Mouse (Mus musculus): Measurements from ENCODE around the gene Dab1. TPM values are rescaled to one million over a fixed set of nuclear protein-coding genes. Genes with fewer than 3 reads are reported as not detected.
A peak's percentile ranks its signal among the peaks of the same experiment; 100 is the strongest.

Dab1 gene
- total RNA-seq, 2 experiments from 2014 or later = 132 to 158 TPM

DNA sequence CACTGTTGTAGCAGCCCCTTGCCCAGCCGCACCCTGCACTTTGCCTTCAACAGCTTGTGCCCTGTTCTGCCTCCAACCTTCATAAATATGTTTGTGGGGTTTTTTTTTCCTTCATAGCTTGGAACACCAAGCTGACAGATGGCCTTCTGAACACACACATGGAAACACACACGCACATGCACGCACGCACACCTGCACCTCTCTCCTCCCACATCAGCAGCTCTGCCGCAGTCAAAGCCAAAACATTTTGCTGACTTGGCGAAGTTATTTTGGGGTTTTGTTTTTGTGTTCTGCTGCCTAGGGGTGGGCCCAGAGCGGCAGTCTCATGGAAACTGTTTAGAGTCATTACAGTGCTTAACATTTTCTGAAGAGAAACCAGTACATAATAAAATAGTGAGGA lies 1071.9 kb downstream of the Dab1 start:
- DNase-seq (ENCODE audit: extremely low spot score in 1 of 2, low spot score in 1 of 2) = no peak

GRCm38 (mm10) chr4:104694188-104694587 lies 1075.0 kb downstream of the Dab1 start:
- no peak for DNase-seq (ENCODE audit: extremely low spot score in 1 of 2, low spot score in 1 of 2)

DNA sequence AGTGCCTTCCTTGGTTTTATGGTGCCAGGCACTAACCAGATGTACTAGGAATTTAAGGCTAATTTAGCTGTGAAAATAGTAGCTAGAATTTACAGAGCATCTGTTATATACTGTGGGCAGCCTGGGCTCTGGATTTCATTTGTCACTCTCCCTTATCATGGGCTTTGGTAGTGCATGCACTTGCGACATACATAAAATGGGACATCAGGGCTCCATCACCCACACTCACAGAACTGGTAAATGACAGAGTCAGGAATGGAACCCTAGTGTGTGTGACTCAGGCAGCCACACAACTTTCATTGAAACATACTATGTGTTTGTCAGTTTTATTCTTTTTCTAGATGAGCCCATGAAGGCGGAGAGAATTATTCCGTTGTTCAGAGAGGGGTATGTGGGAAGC lies 1077.4 kb downstream of the Dab1 start:
- DNase-seq (ENCODE audit: extremely low spot score in 1 of 2, low spot score in 1 of 2) = no peak

- DNase-seq (ENCODE audit: extremely low spot score in 1 of 2, low spot score in 1 of 2) = no peak
Observed at GRCm38 (mm10) chr4:104697703-104698102, 1078.5 kb downstream of the Dab1 start.

DNA sequence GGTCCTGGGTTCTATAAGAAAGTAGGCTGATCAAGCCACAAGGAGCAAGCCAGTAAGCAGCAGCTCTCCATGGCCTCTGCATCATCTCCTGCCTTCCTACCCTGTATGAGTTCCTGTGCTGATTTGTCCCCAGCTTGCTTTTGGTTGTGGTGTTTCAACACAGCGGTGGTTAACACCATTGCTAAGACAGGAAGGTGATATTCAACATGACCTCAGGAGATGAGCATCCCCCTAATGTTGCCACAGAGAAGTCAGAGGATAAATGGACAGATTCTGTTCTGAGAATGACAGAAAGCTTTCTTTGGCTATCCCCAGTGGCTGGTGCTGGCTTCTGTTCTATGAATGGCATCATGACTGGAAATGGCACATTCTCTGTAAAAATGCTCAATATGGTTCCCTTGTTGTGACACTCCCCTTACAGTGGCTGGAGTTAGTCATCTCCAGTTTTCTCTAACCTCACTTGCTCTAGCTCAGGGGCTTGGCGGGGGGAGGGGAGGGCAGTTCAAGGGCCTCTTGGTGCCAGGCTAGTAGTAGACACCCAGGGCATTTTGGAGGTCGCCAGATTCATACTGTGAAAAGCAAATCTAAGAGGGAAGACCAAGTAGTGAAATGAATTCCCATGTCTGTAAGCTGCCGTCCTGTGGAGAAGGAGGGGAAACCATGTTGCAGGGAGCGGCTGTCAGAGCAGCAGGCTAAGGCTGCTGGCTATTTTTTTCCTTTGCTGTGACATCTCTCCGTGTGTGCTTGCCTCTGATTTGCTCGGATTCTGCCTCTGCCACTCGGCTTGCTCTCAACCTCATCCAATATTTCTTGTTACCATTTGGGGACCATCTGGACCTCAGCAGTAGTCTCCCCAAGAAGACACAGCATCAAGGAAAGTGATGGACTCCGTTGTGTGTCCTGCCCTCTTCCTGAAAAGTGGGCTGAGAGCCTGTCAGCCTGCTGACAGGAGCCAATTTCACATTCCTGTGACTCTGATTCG lies 1086.8 kb downstream of the Dab1 start:
- no peak for DNase-seq (ENCODE audit: extremely low spot score in 1 of 2, low spot score in 1 of 2)

- no peak for DNase-seq (ENCODE audit: extremely low spot score in 1 of 2, low spot score in 1 of 2)
Observed at GRCm38 (mm10) chr4:104712338-104713083, 1093.4 kb downstream of the Dab1 start.

GRCm38 (mm10) chr4:104714925-104715519 lies 1095.9 kb downstream of the Dab1 start:
- DNase-seq (ENCODE audit: extremely low spot score in 1 of 2, low spot score in 1 of 2) = no peak

DNA sequence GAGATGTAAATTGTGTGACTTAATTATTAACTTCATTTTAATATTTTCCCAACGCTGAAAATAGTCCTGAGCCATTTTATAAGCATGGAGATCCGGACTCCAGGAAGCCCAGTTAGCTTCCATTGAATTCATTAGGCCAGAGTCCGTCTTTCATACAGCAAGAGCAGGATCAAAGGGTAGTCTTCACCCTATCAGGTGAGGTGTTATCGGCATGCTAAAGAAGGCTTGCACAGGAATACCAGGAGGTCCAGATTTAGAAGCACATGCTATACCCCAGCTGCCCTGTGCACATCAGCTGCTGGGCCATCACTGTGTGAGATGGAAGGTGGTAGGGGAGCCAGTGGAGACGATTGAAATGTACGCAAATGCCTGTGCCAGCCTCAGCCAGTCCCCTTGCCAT lies 1096.7 kb downstream of the Dab1 start:
- DNase-seq (ENCODE audit: extremely low spot score in 1 of 2, low spot score in 1 of 2) = no peak

GRCm38 (mm10) chr4:104716506-104716905 lies 1097.3 kb downstream of the Dab1 start:
- no peak for DNase-seq (ENCODE audit: extremely low spot score in 1 of 2, low spot score in 1 of 2)

DNA sequence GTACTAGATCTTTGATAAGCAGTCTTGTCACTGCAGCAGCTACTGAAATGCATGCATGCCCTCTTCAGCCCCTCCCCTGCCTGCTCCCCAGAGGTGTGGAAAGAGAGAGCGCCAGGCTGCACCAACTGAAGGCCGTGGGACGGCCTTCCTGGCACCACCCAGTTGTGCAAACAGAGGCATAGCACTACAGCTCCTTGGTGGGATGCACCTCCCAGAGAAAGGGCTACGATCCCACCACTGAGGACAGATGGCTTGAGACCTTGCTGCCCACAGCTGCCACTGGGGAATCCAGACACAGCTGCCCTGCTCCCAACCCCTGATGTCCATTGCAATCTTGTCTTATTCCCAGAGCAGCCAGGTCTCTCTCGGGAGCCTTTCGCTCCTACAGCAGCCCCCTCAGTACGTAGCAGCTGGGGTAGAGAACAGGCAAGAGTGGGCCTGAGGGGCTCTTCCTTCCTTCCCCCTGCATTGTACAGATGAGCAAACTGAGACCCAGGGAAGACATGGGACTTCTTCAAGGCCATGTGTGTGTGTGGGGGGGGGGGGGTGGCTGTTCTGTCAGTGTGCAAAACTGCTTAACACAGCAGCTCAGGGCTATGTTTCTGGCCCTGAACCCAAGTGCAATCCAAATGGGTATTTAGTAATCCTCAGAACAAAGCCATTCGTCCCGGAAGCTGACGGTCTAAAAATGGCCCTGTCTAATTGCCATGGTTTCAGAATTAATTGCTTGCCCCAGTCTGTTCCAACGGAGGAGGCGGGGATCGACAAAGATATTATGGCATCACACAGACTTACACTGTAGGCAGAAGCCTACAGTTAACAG lies 1100.0 kb downstream of the Dab1 start:
- peak in 1 of 2 experiments; percentile 35 for DNase-seq (ENCODE audit: extremely low spot score in 1 of 2, low spot score in 1 of 2)

DNA sequence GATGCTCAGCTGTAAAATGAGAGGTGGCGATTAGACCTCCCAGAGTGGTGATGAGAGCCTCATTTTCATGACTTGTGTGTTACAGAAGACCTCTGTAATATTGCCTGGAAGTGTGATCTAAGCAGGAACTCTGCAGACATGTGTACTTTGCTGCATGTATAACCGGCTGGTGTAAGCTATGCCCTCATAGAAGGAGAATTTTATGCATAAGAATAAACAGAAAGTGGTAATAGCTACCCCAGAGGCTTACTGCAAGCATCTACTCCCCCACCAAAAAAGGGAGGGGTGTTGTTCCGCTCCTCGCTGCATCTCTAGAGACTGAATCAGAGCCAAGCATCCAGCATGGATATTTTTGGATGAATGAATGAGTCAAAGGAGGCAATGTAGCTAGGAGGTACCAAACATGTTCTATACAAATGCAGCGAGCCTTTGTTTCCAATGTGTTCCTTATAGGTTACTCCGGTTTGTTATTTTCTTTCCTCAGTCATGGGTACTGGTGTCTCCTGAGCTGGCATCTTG lies 1104.4 kb downstream of the Dab1 start:
- DNase-seq (ENCODE audit: extremely low spot score in 1 of 2, low spot score in 1 of 2) = no peak

GRCm38 (mm10) chr4:104724258-104724657 lies 1105.1 kb downstream of the Dab1 start:
- DNase-seq (ENCODE audit: extremely low spot score in 1 of 2, low spot score in 1 of 2) = no peak

GRCm38 (mm10) chr4:104725673-104726072 lies 1106.5 kb downstream of the Dab1 start:
- peak in 1 of 2 experiments; percentile 55 for DNase-seq (ENCODE audit: extremely low spot score in 1 of 2, low spot score in 1 of 2)

DNA sequence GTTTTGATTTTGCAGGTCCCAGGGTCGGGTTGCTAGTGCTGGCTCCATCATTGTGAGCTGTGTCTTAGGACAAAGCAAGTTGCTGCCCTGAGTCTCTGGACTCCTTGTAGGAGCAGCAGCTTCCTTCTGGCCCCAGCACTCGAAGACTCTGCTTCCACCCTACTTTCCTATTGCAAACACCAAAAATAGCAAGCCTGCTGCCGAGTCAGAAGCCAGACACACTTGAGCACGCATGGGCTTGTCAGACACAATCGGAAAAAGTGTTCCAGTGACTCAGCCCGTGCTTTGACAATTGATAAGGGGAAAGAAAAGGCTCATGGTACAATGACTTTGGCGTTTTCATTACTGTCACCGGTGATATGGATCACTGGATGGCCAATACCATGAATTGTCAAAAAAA lies 1110.0 kb downstream of the Dab1 start:
- DNase-seq (ENCODE audit: extremely low spot score in 1 of 2, low spot score in 1 of 2) = no peak

DNA sequence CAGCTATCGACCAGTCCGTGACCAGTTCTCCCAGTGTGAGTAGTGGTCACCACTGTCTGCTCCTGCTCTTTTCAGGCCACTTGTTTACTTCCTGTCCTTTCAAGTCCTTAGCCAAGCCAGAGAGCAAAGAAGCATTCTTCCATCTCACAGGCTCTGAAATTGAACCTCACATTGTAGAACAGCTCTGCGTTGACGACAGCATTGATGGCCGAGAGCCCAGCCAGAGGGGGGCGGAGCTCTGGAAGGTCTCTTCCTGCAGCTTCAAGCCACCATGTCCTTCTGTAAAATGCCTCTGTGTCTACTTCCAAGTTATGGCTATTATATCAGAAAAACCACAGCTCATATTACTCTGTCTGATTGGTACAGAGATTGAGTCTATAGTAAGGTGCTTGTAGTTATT lies 1127.3 kb downstream of the Dab1 start:
- no peak for DNase-seq (ENCODE audit: extremely low spot score in 1 of 2, low spot score in 1 of 2)

- no peak for DNase-seq (ENCODE audit: extremely low spot score in 1 of 2, low spot score in 1 of 2)
Observed at GRCm38 (mm10) chr4:104754090-104754489, 1134.9 kb downstream of the Dab1 start.

DNA sequence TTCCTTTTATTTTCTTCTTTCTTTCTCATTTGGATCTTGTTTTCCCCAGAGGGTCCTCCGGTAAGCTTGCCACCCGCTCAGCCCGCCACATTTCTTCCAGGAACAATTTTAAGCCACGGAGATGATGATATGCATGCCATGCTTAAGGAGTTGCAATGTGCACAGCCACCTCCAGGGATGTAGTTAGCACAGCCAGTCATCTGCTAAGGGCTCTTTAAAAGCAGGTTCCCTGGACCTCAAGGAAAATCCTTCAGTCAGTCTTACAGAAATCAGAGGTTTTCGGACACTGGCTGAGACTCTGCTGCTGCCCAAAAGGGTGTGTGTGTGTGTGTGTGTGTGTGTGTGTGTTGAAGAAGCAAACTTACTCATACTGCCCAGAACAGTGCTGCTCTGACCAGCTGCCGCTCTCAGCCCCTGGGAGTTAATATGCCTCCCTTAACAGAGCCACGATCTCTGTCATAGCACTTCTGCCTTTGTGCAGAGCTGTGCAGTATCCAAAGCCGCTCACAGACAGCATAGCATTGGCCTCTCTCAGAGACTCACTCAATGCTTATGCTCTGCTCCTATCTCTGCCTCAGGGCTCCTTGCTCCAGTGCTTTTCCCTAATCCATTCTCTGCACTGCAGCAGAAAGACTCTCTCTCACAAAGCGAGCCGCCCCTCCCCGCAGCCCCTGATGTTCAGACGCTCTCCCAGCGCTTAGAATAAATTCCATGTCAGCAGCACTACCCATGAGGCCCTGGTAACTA lies 1141.9 kb downstream of the Dab1 start:
- DNase-seq (ENCODE audit: extremely low spot score in 1 of 2, low spot score in 1 of 2) = no peak

DNA sequence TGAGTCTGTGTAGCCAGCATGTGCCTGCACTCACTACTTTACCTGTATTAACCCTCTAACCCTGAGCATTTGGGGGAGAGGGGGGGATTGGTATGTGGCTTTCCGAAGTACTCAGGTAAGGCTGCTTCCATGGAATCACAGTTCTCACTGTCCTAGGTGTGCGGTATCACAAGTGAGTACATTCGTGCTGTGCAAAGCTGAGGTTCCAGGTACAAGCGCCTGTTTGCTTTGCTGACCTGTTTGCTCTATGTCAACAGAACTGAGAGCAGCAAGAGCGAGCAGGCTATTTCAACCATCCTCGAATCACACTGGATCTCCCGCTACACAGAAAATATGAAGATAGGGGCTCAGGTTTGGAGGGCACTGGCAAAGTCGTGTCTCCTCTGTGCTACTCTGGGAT lies 1146.9 kb downstream of the Dab1 start, which contains the start of gene C8b:
C8b (plus strand) TSS at position 253 of the 400 bp plus-strand sequence.
- no peak for DNase-seq (ENCODE audit: extremely low spot score in 1 of 2, low spot score in 1 of 2)

DNA sequence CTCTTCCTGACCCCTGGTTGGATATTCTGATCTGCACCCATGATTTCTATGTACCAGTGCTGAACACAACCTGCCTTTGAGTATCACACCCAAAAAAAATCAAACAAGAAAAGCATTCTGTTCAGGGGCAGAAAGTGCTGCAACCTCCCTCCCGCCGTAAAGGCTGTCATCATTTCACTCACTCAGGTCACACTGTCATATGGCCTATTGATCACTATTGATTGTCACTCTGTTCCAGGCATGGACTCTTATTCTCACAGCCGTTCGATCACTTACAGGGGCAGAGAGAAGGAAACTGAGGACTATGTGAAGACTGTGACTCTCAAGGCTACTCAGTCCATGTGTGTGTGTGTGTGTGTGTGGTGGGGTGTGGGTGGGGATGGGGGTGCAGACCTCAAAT lies 1149.0 kb downstream of the Dab1 start:
- no peak for DNase-seq (ENCODE audit: extremely low spot score in 1 of 2, low spot score in 1 of 2)
